Mouse (Mus musculus): ENCODE measurements around the gene Tax1bp1. TPM values are rescaled to one million over a fixed set of nuclear protein-coding genes. Genes with fewer than 3 reads are reported as not detected.
A peak's percentile ranks its signal among the peaks of the same experiment; 100 is the strongest.
"Not testable (repeated sequence)": the region's sequence is repeated elsewhere in the genome, so short reads cannot be mapped to it uniquely, and the experiment has no call there.

Tax1bp1 gene
- total RNA-seq (2021) = 100 to 1,000 TPM in 1 of 2 experiments, 10 to 100 TPM in 1; 98.5 to 123 TPM

- intact Hi-C loops (cut with DNase I) = loop anchor here (5.0 kb wide), 1 partner anchor 71 kb away; the partner anchor contains the start of gene Hibadh
- peak; percentile 88 for DNase-seq (ENCODE audit: low spot score)
These were observed at the start of gene Tax1bp1 for GRCm38 (mm10) chr6:52713104-52713896. TSS of gene Tax1bp1 (plus strand) at chr6:52713729.

GRCm38 (mm10) chr6:52667641-52668040 is 45.9 kb upstream of the Tax1bp1 start:
- DNase-seq (ENCODE audit: low spot score) = no peak
- intact Hi-C loops (cut with DNase I) = no loop called here

GRCm38 (mm10) chr6:52669878-52670277 is 43.7 kb upstream of the Tax1bp1 start:
- DNase-seq (ENCODE audit: low spot score); intact Hi-C loops (cut with DNase I): not testable (repeated sequence)

- intact Hi-C loops (cut with DNase I) = no loop called here
- DNase-seq (ENCODE audit: low spot score) = no peak
These were observed 41.7 kb upstream of the Tax1bp1 start for GRCm38 (mm10) chr6:52671791-52672190.

- intact Hi-C loops (cut with DNase I) = no loop called here
- DNase-seq (ENCODE audit: low spot score) = no peak
These were observed 41.0 kb upstream of the Tax1bp1 start for GRCm38 (mm10) chr6:52672539-52672938.

- intact Hi-C loops (cut with DNase I) = no loop called here
- DNase-seq (ENCODE audit: low spot score) = no peak
These were observed 39.8 kb upstream of the Tax1bp1 start for GRCm38 (mm10) chr6:52673706-52674105.

- intact Hi-C loops (cut with DNase I) = no loop called here
- no peak for DNase-seq (ENCODE audit: low spot score)
These were observed 39.0 kb upstream of the Tax1bp1 start for GRCm38 (mm10) chr6:52674541-52674940.

- DNase-seq (ENCODE audit: low spot score) = peak; percentile 6
- intact Hi-C loops (cut with DNase I) = no loop called here
These were observed 38.2 kb upstream of the Tax1bp1 start for GRCm38 (mm10) chr6:52675222-52675921.

GRCm38 (mm10) chr6:52677534-52677933 is 36.0 kb upstream of the Tax1bp1 start:
- DNase-seq (ENCODE audit: low spot score); intact Hi-C loops (cut with DNase I): not testable (repeated sequence)

- intact Hi-C loops (cut with DNase I) = no loop called here
- DNase-seq (ENCODE audit: low spot score) = no peak
These were observed 34.0 kb upstream of the Tax1bp1 start for GRCm38 (mm10) chr6:52679565-52679964.

GRCm38 (mm10) chr6:52680458-52681032 is 33.0 kb upstream of the Tax1bp1 start:
- intact Hi-C loops (cut with DNase I) = no loop called here
- no peak for DNase-seq (ENCODE audit: low spot score)

GRCm38 (mm10) chr6:52681847-52682485 is 31.6 kb upstream of the Tax1bp1 start:
- DNase-seq (ENCODE audit: low spot score) = no peak
- intact Hi-C loops (cut with DNase I) = no loop called here

GRCm38 (mm10) chr6:52682607-52683006 is 30.9 kb upstream of the Tax1bp1 start:
- intact Hi-C loops (cut with DNase I) = no loop called here

GRCm38 (mm10) chr6:52686901-52687500 is 26.5 kb upstream of the Tax1bp1 start:
- no peak for DNase-seq (ENCODE audit: low spot score)
- intact Hi-C loops (cut with DNase I) = no loop called here

More at GRCm38 (mm10) chr6:52682607-52683006, 30.9 kb upstream of the Tax1bp1 start:
- DNase-seq (ENCODE audit: low spot score) = no peak

- intact Hi-C loops (cut with DNase I) = no loop called here
These were observed 23.2 kb upstream of the Tax1bp1 start for GRCm38 (mm10) chr6:52690365-52690764.

GRCm38 (mm10) chr6:52691800-52692199 is 21.7 kb upstream of the Tax1bp1 start:
- intact Hi-C loops (cut with DNase I) = no loop called here
- no peak for DNase-seq (ENCODE audit: low spot score)

More at GRCm38 (mm10) chr6:52690365-52690764, 23.2 kb upstream of the Tax1bp1 start:
- DNase-seq (ENCODE audit: low spot score) = no peak

GRCm38 (mm10) chr6:52692451-52693063 is 21.0 kb upstream of the Tax1bp1 start:
- no peak for DNase-seq (ENCODE audit: low spot score)
- intact Hi-C loops (cut with DNase I) = no loop called here

GRCm38 (mm10) chr6:52697964-52698535 is 15.5 kb upstream of the Tax1bp1 start:
- intact Hi-C loops (cut with DNase I) = no loop called here
- no peak for DNase-seq (ENCODE audit: low spot score)

GRCm38 (mm10) chr6:52699050-52699449 is 14.5 kb upstream of the Tax1bp1 start:
- no peak for DNase-seq (ENCODE audit: low spot score)
- intact Hi-C loops (cut with DNase I) = no loop called here
